ENCODE assay signal across 18 mouse cellular contexts in genomic region chr7:96708561-96708960, GRCm38 (mm10).
DNase-seq lines count a peak whose midpoint lies in the region; TF ChIP-seq lines count a peak whose summit lies in the region.
"Had no signal": no experiment of that assay in that cellular context is flagged by ENCODE, and none has a peak within 500 bp of the region (broad histone marks: within the 10 kb centered on the region; RNA-seq: fewer than 3 reads in every experiment).

No protein-coding gene starts in this region.

- DNase-seq in layer of hippocampus, adult 2 months (ENCODE audit: low spot score in 2 of 2): no peak
- no peak for DNase-seq in layer of hippocampus, postnatal 14 days (ENCODE audit: low spot score in 2 of 2)
- peak; percentile 23 for DNase-seq in adrenal gland, postnatal 10 days
- peak; percentile 55 to 63 for DNase-seq in adrenal gland, postnatal 36 days
- DNase-seq in B cell, adult 2 months: no peak
- DNase-seq in layer of hippocampus, adult 8-10 months (ENCODE audit: low spot score in 2 of 2): no peak
- no peak for DNase-seq in cerebellum, adult 11-12 months
- DNase-seq: cerebellum, adult 9-10 months; cerebellum, postnatal 25 days; gastrocnemius, postnatal 14 days; heart, adult 2 months; heart, postnatal 14 days; kidney, adult 11 months had no signal

- TF ChIP-seq CTCF in layer of hippocampus, adult 2 months (conservative IDR thresholded peaks at IDR 0.05): no peak

- H3K4me3 ChIP-seq in layer of hippocampus, adult 2 months: no peak overlapping the region
- H3K4me3 ChIP-seq: embryonic facial prominence, embryonic 13.5 days; forebrain, embryonic 13.5 days; heart, adult 2 months; heart, embryonic 15.5 days; hindbrain, embryonic 13.5 days had no signal

- H3K27ac ChIP-seq in layer of hippocampus, adult 2 months: peak overlapping the region; percentile 56; the same call in 1 of the 2 replicates
- H3K27ac ChIP-seq: embryonic facial prominence, embryonic 13.5 days; forebrain, embryonic 13.5 days; heart, adult 2 months; heart, embryonic 15.5 days; hindbrain, embryonic 13.5 days; hindbrain, postnatal 0 days had no signal

Comparison
In these comparisons a context has a peak if more than half of its experiments do, and no peak if none do; other contexts are left out.
1. DNase-seq: peak in adrenal gland, postnatal 10 days (single experiment) and adrenal gland, postnatal 36 days (2 of 2); none in layer of hippocampus, adult 2 months (0 of 2), layer of hippocampus, postnatal 14 days (0 of 2), B cell, adult 2 months (0 of 2), layer of hippocampus, adult 8-10 months (0 of 2) and cerebellum, adult 11-12 months (single experiment).